Mouse (Mus musculus) left cerebral cortex, postnatal 4 days (tissue): ENCODE measurements around the gene Fbrsl1. TPM values are rescaled to one million over a fixed set of nuclear protein-coding genes. Genes with fewer than 3 reads are reported as not detected.

ENCODE experiments used
- DNase-seq: peaks from one replicate; pipeline ENCODE4 v3.0.0-alpha.2; 2022
- intact Hi-C: fragments of 180-260 bp; cut with DNase I; formaldehyde crosslinking; loops from one replicate; pipeline ENCODE4 v1.15.1; 2025
- total RNA-seq, 2 experiments: library from RNA; stranded (reverse); gene quantifications; 2 replicates each; pipeline ENCODE4 v1.2.3; 2021

Fbrsl1 gene
- total RNA-seq, 2 experiments from 2014 or later: 68.1 to 72.9 TPM

- intact Hi-C loops: no loop called here
- peak; percentile 52 for DNase-seq
These were observed 31.4 kb downstream of the Fbrsl1 start for GRCm38 (mm10) chr5:110416825-110417401.

GRCm38 (mm10) chr5:110415806-110416700 lies 32.2 kb downstream of the Fbrsl1 start:
- no peak for DNase-seq
- intact Hi-C loops: no loop called here

- no peak for DNase-seq
- intact Hi-C loops: no loop called here
These were observed 33.3 kb downstream of the Fbrsl1 start for GRCm38 (mm10) chr5:110415022-110415421.

GRCm38 (mm10) chr5:110413018-110413417 lies 35.3 kb downstream of the Fbrsl1 start:
- DNase-seq: no peak
- intact Hi-C loops: no loop called here

- DNase-seq: no peak
- intact Hi-C loops: no loop called here
These were observed 37.9 kb downstream of the Fbrsl1 start for GRCm38 (mm10) chr5:110410386-110410785.

GRCm38 (mm10) chr5:110408967-110409366 lies 39.3 kb downstream of the Fbrsl1 start:
- no peak for DNase-seq
- intact Hi-C loops: no loop called here

- intact Hi-C loops: no loop called here
- no peak for DNase-seq
These were observed 42.1 kb downstream of the Fbrsl1 start for GRCm38 (mm10) chr5:110406065-110406714.

- intact Hi-C loops: no loop called here
- no peak for DNase-seq
These were observed 44.4 kb downstream of the Fbrsl1 start for GRCm38 (mm10) chr5:110403931-110404330.

- DNase-seq: no peak
- intact Hi-C loops: no loop called here
These were observed 45.7 kb downstream of the Fbrsl1 start for GRCm38 (mm10) chr5:110402557-110402956.

- intact Hi-C loops: no loop called here
These were observed 47.2 kb downstream of the Fbrsl1 start for GRCm38 (mm10) chr5:110401101-110401500.

GRCm38 (mm10) chr5:110395006-110395661 lies 53.2 kb downstream of the Fbrsl1 start:
- intact Hi-C loops: no loop called here
- peak; percentile 44 for DNase-seq

More at GRCm38 (mm10) chr5:110401101-110401500, 47.2 kb downstream of the Fbrsl1 start:
- no peak for DNase-seq

- DNase-seq: peak; percentile 80
- intact Hi-C loops: no loop called here
These were observed 55.6 kb downstream of the Fbrsl1 start for GRCm38 (mm10) chr5:110392727-110393126.

GRCm38 (mm10) chr5:110390631-110391030 lies 57.7 kb downstream of the Fbrsl1 start:
- intact Hi-C loops: no loop called here
- no peak for DNase-seq

GRCm38 (mm10) chr5:110387332-110387731 lies 61.0 kb downstream of the Fbrsl1 start:
- intact Hi-C loops: no loop called here
- no peak for DNase-seq

GRCm38 (mm10) chr5:110386371-110387330 lies 61.7 kb downstream of the Fbrsl1 start:
- DNase-seq: peak; percentile 75
- intact Hi-C loops: no loop called here

GRCm38 (mm10) chr5:110385263-110385662 lies 63.0 kb downstream of the Fbrsl1 start:
- no peak for DNase-seq
- intact Hi-C loops: no loop called here

- no peak for DNase-seq
- intact Hi-C loops: no loop called here
These were observed 63.8 kb downstream of the Fbrsl1 start for GRCm38 (mm10) chr5:110384491-110384890.

- intact Hi-C loops: no loop called here
- DNase-seq: no peak
These were observed 68.5 kb downstream of the Fbrsl1 start for GRCm38 (mm10) chr5:110379823-110380222.

- DNase-seq: no peak
- intact Hi-C loops: no loop called here
These were observed 69.2 kb downstream of the Fbrsl1 start for GRCm38 (mm10) chr5:110379086-110379485.

- intact Hi-C loops: no loop called here
- DNase-seq: no peak
These were observed 70.1 kb downstream of the Fbrsl1 start for GRCm38 (mm10) chr5:110378181-110378583.
